Mouse (Mus musculus): ENCODE results near the gene Mlec.

DNA sequence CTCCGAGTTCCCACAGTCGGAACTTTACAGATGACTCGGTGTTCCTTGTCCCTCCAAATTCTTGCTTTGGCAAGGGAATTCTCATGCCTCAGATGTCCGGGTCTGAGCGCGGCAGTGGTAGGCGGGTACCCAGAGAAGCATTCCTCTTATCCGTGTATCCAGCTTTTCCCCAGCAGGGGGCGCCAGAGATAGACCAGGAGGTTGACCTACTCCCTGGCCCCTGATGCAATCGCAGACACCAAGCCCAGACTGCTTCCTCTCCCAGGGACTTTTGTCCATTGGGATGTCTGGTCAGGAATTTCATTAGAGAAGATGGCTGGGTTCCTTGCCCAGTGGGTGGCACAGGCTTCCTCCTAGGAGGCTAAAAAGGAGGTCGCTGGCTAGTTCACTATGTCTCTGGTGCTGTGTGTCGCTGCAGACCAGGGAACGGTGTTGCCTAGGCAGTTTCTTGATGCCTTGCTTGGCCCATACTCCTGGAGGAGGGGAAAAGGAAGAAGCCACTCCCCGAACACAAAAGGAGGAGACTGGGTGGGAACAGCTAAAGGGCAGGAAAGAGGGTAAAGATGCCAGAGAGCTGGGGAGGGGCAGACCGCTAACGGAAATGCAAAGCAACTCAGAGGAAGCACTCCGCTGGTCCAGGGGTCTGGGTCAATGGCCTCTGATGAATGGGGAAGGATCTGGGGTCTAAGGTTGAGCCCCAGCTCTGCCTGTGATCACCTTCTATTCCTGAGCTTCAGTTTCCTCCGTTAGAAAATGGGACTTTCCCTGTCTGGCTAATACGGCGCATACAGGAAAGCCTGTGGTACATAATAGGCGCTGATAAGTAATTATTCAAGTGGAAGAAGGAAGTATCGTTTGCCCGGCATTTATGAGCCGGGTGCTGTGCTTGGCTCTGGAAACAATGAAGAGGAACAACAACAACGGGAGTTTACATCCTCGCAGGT, 29.5 kb upstream of the Mlec start:
- TF ChIP-seq CTCF (IDR thresholded peaks at IDR 0.05; ENCODE audit: borderline replicate concordance, insufficient read depth, low read depth, low read length) (peak; percentile 81), POLR2A (IDR thresholded peaks at IDR 0.05; ENCODE audit: borderline replicate concordance, insufficient read depth, low read length) (0 out of 2 replicates have a peak, but pooled peaks have one; percentile 11)

All from cerebellum, adult 2 months (tissue).